Mouse (Mus musculus): ENCODE measurements around the gene Negr1. TPM values are rescaled to one million over a fixed set of nuclear protein-coding genes. Genes with fewer than 3 reads are reported as not detected.

Gene Negr1
- total and polyA plus RNA-seq, 3 experiments: 0.16 TPM; not detected in 2

DNA sequence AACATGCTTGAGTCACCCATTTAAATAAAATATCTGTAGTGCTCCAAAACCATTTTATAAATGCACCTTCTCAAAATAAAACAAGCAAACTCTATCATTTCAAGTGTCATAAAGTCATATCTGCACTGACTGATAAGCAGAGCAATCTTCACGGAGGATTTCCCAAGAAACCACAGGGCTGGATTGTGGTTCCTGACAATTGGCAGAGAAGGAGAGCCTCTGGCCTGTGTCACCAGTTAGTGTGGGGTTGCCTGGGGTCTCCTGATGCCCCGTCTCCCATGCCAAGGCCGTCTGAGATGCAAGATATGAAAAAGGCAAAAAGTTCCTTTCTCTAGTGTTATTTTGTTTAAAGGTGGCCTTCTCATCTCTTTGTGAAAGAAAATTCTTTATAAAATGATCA, 77.8 kb downstream of the Negr1 start:
- ATAC-seq (ENCODE audit: extremely low read depth, insufficient number of reproducible peaks, low FRiP score, poor library complexity, severe bottlenecking) (no peak), DNase-seq (ENCODE audit: low spot score) (no peak)
- Histone ChIP-seq H3K27me3 (ENCODE audit: insufficient read depth, low read length) (no peaks in the 10 kb centered on the region), H3K36me3 (replicated peaks) (no peaks in the 10 kb centered on the region), H3K9me3 (replicated peaks) (peaks cover 4% of the 10 kb centered on the region), H3K4me3 (ENCODE audit: low read depth, low read length) (no peak overlapping the region), H3K4me1 (ENCODE audit: insufficient read depth, low read depth, low read length) (no peaks in the 10 kb centered on the region)
- TF ChIP-seq GATA2 (IDR thresholded peaks at IDR 0.05; ENCODE audit: borderline replicate concordance, low read depth, low read length) (no peak), POLR2AphosphoS5 (IDR thresholded peaks at IDR 0.05; ENCODE audit: insufficient replicate concordance, low read depth, low read length) (no peak), GATA1 (IDR thresholded peaks at IDR 0.05; ENCODE audit: borderline replicate concordance, low read length) (no peak), CTCF (IDR thresholded peaks at IDR 0.05; ENCODE audit: low read depth, low read length) (no peak), TAL1 (conservative IDR thresholded peaks at IDR 0.05; ENCODE audit: low read depth, low read length) (no peak)

GRCm38 (mm10) chr3:156643710-156644363, 82.2 kb downstream of the Negr1 start:
- TF ChIP-seq TAL1 (conservative IDR thresholded peaks at IDR 0.05; ENCODE audit: low read depth, low read length): no peak
- no peak for TF ChIP-seq GATA2 (IDR thresholded peaks at IDR 0.05; ENCODE audit: borderline replicate concordance, low read depth, low read length)
- no peak for TF ChIP-seq POLR2AphosphoS5 (IDR thresholded peaks at IDR 0.05; ENCODE audit: insufficient replicate concordance, low read depth, low read length)
- TF ChIP-seq CTCF (IDR thresholded peaks at IDR 0.05; ENCODE audit: low read depth, low read length): no peak
- TF ChIP-seq GATA1 (IDR thresholded peaks at IDR 0.05; ENCODE audit: borderline replicate concordance, low read length): no peak
- no peaks in the 10 kb centered on the region for H3K4me1 ChIP-seq (ENCODE audit: insufficient read depth, low read depth, low read length)
- 0 out of 2 replicates have a peak, but pooled peaks have one; percentile 25 for ATAC-seq (ENCODE audit: extremely low read depth, insufficient number of reproducible peaks, low FRiP score, poor library complexity, severe bottlenecking)
- no peak overlapping the region for H3K4me3 ChIP-seq (ENCODE audit: low read depth, low read length)
- H3K36me3 ChIP-seq (replicated peaks): no peaks in the 10 kb centered on the region
- H3K9me3 ChIP-seq (replicated peaks): peaks cover 4% of the 10 kb centered on the region; the same call in 1 of the 2 replicates
- DNase-seq (ENCODE audit: low spot score): no peak
- no peaks in the 10 kb centered on the region for H3K27me3 ChIP-seq (ENCODE audit: insufficient read depth, low read length)

GRCm38 (mm10) chr3:156648378-156648777, 86.8 kb downstream of the Negr1 start:
- no peaks in the 10 kb centered on the region for H3K36me3 ChIP-seq (replicated peaks)
- H3K4me1 ChIP-seq (ENCODE audit: insufficient read depth, low read depth, low read length): no peaks in the 10 kb centered on the region
- TF ChIP-seq POLR2AphosphoS5 (IDR thresholded peaks at IDR 0.05; ENCODE audit: insufficient replicate concordance, low read depth, low read length) (no peak), CTCF (IDR thresholded peaks at IDR 0.05; ENCODE audit: low read depth, low read length) (no peak), GATA1 (IDR thresholded peaks at IDR 0.05; ENCODE audit: borderline replicate concordance, low read length) (no peak), GATA2 (IDR thresholded peaks at IDR 0.05; ENCODE audit: borderline replicate concordance, low read depth, low read length) (no peak), TAL1 (conservative IDR thresholded peaks at IDR 0.05; ENCODE audit: low read depth, low read length) (no peak)
- no peak for ATAC-seq (ENCODE audit: extremely low read depth, insufficient number of reproducible peaks, low FRiP score, poor library complexity, severe bottlenecking)
- H3K27me3 ChIP-seq (ENCODE audit: insufficient read depth, low read length): no peaks in the 10 kb centered on the region
- DNase-seq (ENCODE audit: low spot score): no peak
- H3K9me3 ChIP-seq (replicated peaks): peaks cover 11% of the 10 kb centered on the region
- H3K4me3 ChIP-seq (ENCODE audit: low read depth, low read length): no peak overlapping the region

- TF ChIP-seq GATA1 (IDR thresholded peaks at IDR 0.05; ENCODE audit: borderline replicate concordance, low read length) (no peak), TAL1 (conservative IDR thresholded peaks at IDR 0.05; ENCODE audit: low read depth, low read length) (no peak), GATA2 (IDR thresholded peaks at IDR 0.05; ENCODE audit: borderline replicate concordance, low read depth, low read length) (no peak), CTCF (IDR thresholded peaks at IDR 0.05; ENCODE audit: low read depth, low read length) (no peak), POLR2AphosphoS5 (IDR thresholded peaks at IDR 0.05; ENCODE audit: insufficient replicate concordance, low read depth, low read length) (no peak)
- Histone ChIP-seq H3K4me1 (ENCODE audit: insufficient read depth, low read depth, low read length) (no peaks in the 10 kb centered on the region), H3K9me3 (replicated peaks) (peaks cover 14% of the 10 kb centered on the region), H3K36me3 (replicated peaks) (no peaks in the 10 kb centered on the region), H3K27me3 (ENCODE audit: insufficient read depth, low read length) (no peaks in the 10 kb centered on the region), H3K4me3 (ENCODE audit: low read depth, low read length) (no peak overlapping the region)
- no peak for ATAC-seq (ENCODE audit: extremely low read depth, insufficient number of reproducible peaks, low FRiP score, poor library complexity, severe bottlenecking)
- no peak for DNase-seq (ENCODE audit: low spot score)
Measured at GRCm38 (mm10) chr3:156662553-156662952, 101.0 kb downstream of the Negr1 start.

- DNase-seq (ENCODE audit: low spot score) (no peak), ATAC-seq (ENCODE audit: extremely low read depth, insufficient number of reproducible peaks, low FRiP score, poor library complexity, severe bottlenecking) (no peak)
- H3K9me3 ChIP-seq (replicated peaks): peaks cover 11% of the 10 kb centered on the region
- H3K4me1 ChIP-seq (ENCODE audit: insufficient read depth, low read depth, low read length): no peaks in the 10 kb centered on the region
- TF ChIP-seq POLR2AphosphoS5 (IDR thresholded peaks at IDR 0.05; ENCODE audit: insufficient replicate concordance, low read depth, low read length) (no peak), GATA2 (IDR thresholded peaks at IDR 0.05; ENCODE audit: borderline replicate concordance, low read depth, low read length) (no peak), GATA1 (IDR thresholded peaks at IDR 0.05; ENCODE audit: borderline replicate concordance, low read length) (no peak), CTCF (IDR thresholded peaks at IDR 0.05; ENCODE audit: low read depth, low read length) (no peak), TAL1 (conservative IDR thresholded peaks at IDR 0.05; ENCODE audit: low read depth, low read length) (no peak)
- no peaks in the 10 kb centered on the region for H3K27me3 ChIP-seq (ENCODE audit: insufficient read depth, low read length)
- H3K36me3 ChIP-seq (replicated peaks): no peaks in the 10 kb centered on the region
- no peak overlapping the region for H3K4me3 ChIP-seq (ENCODE audit: low read depth, low read length)
Measured at GRCm38 (mm10) chr3:156672560-156672959, 111.0 kb downstream of the Negr1 start.

DNA sequence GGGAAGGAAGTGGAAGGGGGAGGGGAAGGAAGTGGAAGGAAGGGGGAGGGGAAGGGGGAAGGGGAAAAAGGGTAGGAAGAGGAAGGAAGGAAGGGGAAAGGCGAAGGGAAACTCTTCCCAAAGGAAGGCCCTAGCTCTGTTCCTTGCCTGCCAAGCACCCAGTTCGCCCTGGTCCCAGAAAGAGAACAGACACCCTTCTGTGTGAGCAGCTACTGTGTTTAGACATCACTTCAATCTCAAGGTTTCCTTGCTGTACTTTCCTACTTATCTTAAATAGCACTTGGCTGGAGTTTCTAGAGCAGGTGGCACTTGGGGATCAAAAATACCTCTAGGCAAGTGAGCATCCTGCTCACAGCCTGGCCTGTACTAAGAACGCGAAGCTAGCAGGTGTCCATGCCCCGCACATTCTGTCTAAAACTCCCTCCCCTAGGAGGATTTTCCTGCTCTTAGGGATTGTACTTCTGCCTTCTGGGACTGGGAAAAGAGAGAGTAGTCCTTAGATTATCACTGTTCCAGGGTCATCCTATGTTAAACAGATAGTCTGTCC, 128.5 kb downstream of the Negr1 start:
- no peaks in the 10 kb centered on the region for H3K36me3 ChIP-seq (replicated peaks)
- H3K4me1 ChIP-seq (ENCODE audit: insufficient read depth, low read depth, low read length): no peaks in the 10 kb centered on the region
- peaks cover 23% of the 10 kb centered on the region for H3K9me3 ChIP-seq (replicated peaks)
- H3K4me3 ChIP-seq (ENCODE audit: low read depth, low read length): no peak overlapping the region
- no peaks in the 10 kb centered on the region for H3K27me3 ChIP-seq (ENCODE audit: insufficient read depth, low read length)
- DNase-seq (ENCODE audit: low spot score): no peak
- no peak for ATAC-seq (ENCODE audit: extremely low read depth, insufficient number of reproducible peaks, low FRiP score, poor library complexity, severe bottlenecking)
- TF ChIP-seq GATA2 (IDR thresholded peaks at IDR 0.05; ENCODE audit: borderline replicate concordance, low read depth, low read length): no peak
- TF ChIP-seq CTCF (IDR thresholded peaks at IDR 0.05; ENCODE audit: low read depth, low read length): no peak
- no peak for TF ChIP-seq TAL1 (conservative IDR thresholded peaks at IDR 0.05; ENCODE audit: low read depth, low read length)
- no peak for TF ChIP-seq POLR2AphosphoS5 (IDR thresholded peaks at IDR 0.05; ENCODE audit: insufficient replicate concordance, low read depth, low read length)
- TF ChIP-seq GATA1 (IDR thresholded peaks at IDR 0.05; ENCODE audit: borderline replicate concordance, low read length): no peak
